Mouse (Mus musculus) midbrain, postnatal 0 days (tissue): ENCODE data around the gene Tfpt. TPM values are rescaled to one million over a fixed set of nuclear protein-coding genes. Genes with fewer than 3 reads are reported as not detected.

ENCODE experiments used
- ATAC-seq: fragments of 200-750 bp; cut with Nextera tagmentation; 2 replicates; pipeline ENCODE4 v1.8.0; 2017; ENCODE audit warnings: moderate number of reproducible peaks, mild to moderate bottlenecking, moderate TSS enrichment, moderate library complexity; ENCODE audit not compliant: low FRiP score
- DNase-seq: peaks from one replicate; pipeline ENCODE4 v3.0.0-alpha.2; 2015; ENCODE audit warnings: low spot score
- H3K27ac ChIP-seq: fragments of 300-500 bp; sonication (generic); 2 replicates; pipeline ENCODE4 v1.5.1; 2014; ENCODE audit warnings: low read depth, mild to moderate bottlenecking, low read length, mixed read lengths
- H3K27me3 ChIP-seq: fragments of 300-500 bp; sonication (generic); 2 replicates; pipeline ENCODE4 v1.6.1; 2014; ENCODE audit warnings: low read length, control low read depth, mixed read lengths; ENCODE audit not compliant: insufficient read depth
- H3K36me3 ChIP-seq: fragments of 300-500 bp; sonication (generic); 2 replicates; pipeline ENCODE4 v1.6.1; 2014; ENCODE audit warnings: low read length, control low read depth, mixed read lengths; ENCODE audit not compliant: insufficient read depth
- H3K4me1 ChIP-seq: fragments of 300-500 bp; sonication (generic); 2 replicates; pipeline ENCODE4 v1.6.1; 2014; ENCODE audit warnings: mild to moderate bottlenecking, control low read depth, antibody characterized with exemption, low read length, mixed read lengths; ENCODE audit not compliant: insufficient read depth
- H3K4me2 ChIP-seq: fragments of 300-500 bp; sonication (generic); 2 replicates; pipeline ENCODE4 v1.6.1; 2014; ENCODE audit warnings: low read depth, mild to moderate bottlenecking, low read length, mixed read lengths; ENCODE audit not compliant: poor library complexity, severe bottlenecking
- H3K4me3 ChIP-seq: fragments of 300-500 bp; sonication (generic); 2 replicates; pipeline ENCODE4 v1.5.1; 2014; ENCODE audit warnings: low read depth, mild to moderate bottlenecking, low read length, moderate library complexity
- H3K9ac ChIP-seq: fragments of 300-500 bp; sonication (generic); replicated peaks from 2 replicates; pipeline ENCODE4 v1.6.1; 2014; ENCODE audit warnings: mild to moderate bottlenecking, low read length, moderate library complexity, mixed read lengths; ENCODE audit not compliant: poor library complexity, severe bottlenecking
- H3K9me3 ChIP-seq: fragments of 300-500 bp; sonication (generic); 2 replicates; pipeline ENCODE4 v1.6.1; 2016; ENCODE audit warnings: low read length, control low read depth
- CTCF ChIP-seq: IDR thresholded peaks from 2 replicates; pipeline ENCODE4 v1.5.1; 2016; ENCODE audit warnings: antibody characterized with exemption, mild to moderate bottlenecking
- WGBS: fragments of 180-500 bp; shearing (Covaris S2); extraction: QIAGEN DNeasy Blood & Tissue Kit; methylation state at CpG from one replicate; pipeline ENCODE4 v1.1.7; 2014; 5-methylcytosine and 5-hydroxymethylcytosine counted together
- polyA plus RNA-seq: library from polyadenylated mRNA; unstranded; fragments of >200 nt; fragmentation: Nextera tagmentation; extraction: Ambion mirVana; gene quantifications from 2 replicates; pipeline ENCODE4 v1.2.1, GENCODE M21; 2015
- total RNA-seq: library from RNA; depleted of rRNA; stranded (reverse); fragments of >200 nt; gene quantifications from 2 replicates; pipeline ENCODE4 v1.2.3, GENCODE M21; 2014

Gene Tfpt
- total and polyA plus RNA-seq, 2 experiments from 2014 or later: 30.7 to 35.6 TPM

DNA sequence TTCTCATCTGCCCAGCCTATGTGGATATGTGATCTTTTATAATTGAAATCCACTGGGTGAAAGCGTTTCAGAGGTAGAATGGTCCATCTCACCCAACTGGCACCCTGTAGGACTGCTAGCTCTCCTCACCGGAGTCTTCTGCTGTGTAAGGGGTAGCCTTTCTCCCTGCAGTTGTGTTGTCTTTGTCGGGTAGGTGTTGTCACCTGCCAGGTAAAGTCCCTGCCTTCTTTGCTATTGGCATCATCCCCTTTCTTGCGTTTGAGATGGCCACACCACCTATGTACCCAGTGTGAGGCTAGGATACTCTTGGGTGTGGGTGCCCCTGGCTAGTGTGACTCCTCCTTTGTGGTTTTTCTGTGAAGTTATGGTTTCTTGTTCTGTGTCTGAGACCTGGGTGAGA is 16.9 kb upstream of the Tfpt start:
- no peak for TF ChIP-seq CTCF
- no peak for DNase-seq
- no peak for ATAC-seq
- H3K4me1 ChIP-seq: peaks cover 13% of the 10 kb centered on the region
- 67% methylated on average over 4 of the region's 4 CpGs for WGBS
- peak overlapping the region; percentile 86 for H3K4me2 ChIP-seq
- peaks cover 15% of the 10 kb centered on the region for H3K36me3 ChIP-seq
- H3K27me3 ChIP-seq: no peaks in the 10 kb centered on the region
- no peaks in the 10 kb centered on the region for H3K9me3 ChIP-seq
- peak overlapping the region; percentile 93 for H3K4me3 ChIP-seq
- peak overlapping the region; percentile 96 for H3K9ac ChIP-seq
- H3K27ac ChIP-seq: no peak overlapping the region

DNA sequence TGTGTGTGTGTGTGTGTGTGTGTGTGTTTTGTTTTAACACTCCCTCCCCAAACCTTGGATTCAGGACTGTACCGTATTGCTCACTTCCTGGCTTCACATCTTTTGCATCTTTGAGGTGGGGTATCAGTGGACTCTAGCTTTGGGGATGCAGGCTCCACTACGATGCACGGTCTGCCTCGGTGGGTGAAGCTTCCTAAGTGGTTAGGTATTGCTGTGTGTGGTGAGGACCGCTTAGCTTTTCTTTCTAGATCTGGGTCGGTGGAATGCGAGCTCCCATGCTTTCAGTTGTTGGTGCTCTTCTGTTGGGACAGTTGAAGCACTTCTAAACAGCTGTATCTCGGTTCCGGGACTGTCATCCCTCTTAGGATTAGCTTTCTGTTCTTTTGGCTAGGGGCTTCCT is 16.5 kb upstream of the Tfpt start:
- H3K27me3 ChIP-seq: no peaks in the 10 kb centered on the region
- DNase-seq (no peak), ATAC-seq (no peak)
- H3K4me3 ChIP-seq: peak overlapping the region; percentile 93
- no peaks in the 10 kb centered on the region for H3K9me3 ChIP-seq
- no peak for TF ChIP-seq CTCF
- H3K27ac ChIP-seq: peak overlapping the region; percentile 94
- peak overlapping the region; percentile 96 for H3K9ac ChIP-seq
- H3K4me2 ChIP-seq: peak overlapping the region; percentile 86
- H3K4me1 ChIP-seq: peaks cover 13% of the 10 kb centered on the region
- WGBS: 19% methylated on average over 9 of the region's 9 CpGs
- H3K36me3 ChIP-seq: peaks cover 11% of the 10 kb centered on the region

DNA sequence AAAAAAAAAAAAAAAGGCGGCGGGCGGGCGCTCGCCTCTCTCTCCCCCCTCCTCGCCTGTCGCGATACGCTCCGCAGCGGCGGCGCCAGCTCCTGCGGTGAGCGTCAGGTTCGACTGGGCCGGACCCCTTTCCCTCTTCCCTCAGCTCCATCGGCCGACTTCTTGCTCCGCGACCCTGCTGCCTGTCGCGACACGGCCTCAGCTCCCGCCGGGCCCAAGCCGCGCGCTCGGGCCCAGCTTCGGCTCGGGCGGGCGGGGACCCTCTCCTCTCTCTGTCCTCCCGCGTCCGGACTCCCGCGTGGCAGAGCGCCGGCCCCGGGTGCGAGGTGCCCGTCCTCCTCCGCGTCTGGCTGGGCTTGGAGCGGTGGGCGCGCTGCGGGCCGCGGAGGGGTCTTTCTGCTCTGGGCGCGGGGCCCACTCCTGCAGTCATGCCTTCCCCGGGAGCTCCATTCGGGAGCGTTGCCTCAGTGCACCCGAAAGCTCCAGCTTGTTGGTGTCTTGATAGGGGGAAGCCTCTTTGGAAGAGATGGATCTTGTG is 15.8 kb upstream of the Tfpt start:
- TF ChIP-seq CTCF: no peak
- Histone ChIP-seq H3K27ac (peak overlapping the region; percentile 94), H3K9ac (peak overlapping the region; percentile 96), H3K9me3 (no peaks in the 10 kb centered on the region), H3K4me3 (peak overlapping the region; percentile 93), H3K4me2 (peak overlapping the region; percentile 86), H3K4me1 (peaks cover 13% of the 10 kb centered on the region), H3K36me3 (peaks cover 11% of the 10 kb centered on the region; the same call in 1 of the 2 replicates), H3K27me3 (no peaks in the 10 kb centered on the region)
- DNase-seq (no peak), ATAC-seq (no peak; the same call in 1 of the 2 replicates)
- WGBS: under 1% methylated on average over 52 of the region's 58 CpGs

DNA sequence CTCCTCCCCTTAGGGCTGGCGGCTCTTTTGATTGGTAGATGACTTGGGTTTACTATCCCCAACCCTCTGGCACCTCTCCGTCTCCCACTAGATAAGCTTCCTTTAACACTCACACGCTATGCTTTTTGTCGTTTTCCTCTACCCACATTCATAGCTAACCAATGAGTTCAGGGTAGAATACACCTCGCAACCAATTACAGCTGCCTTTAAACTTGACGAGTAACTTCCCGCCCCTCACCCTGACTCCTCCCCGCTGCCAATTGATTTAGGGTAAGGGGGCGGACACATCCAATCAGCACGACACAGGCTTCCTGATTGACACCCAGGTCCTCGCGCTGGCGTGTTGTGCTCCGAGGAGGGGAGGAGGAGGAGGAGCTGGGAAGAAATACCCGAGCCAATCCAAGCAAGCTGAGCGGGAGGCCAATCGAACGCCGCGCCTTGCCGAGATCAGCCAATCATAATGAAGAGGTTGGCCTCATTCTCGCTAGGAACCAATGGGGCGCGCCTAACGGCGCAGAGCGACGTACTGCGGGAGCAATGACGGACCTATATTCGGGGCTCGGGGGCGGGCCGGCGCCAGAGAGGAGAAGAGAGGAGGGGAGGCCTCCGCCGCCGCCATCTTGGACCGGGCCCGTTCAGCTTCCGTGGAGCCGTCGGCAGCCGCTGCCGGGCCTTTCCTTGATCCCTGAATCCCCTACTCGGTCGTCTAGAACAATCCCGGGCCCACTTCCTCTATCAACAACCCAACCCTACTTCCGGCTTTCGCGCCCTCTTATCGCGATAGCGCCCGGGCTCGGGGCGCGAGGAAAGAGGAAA is 15.2 kb upstream of the Tfpt start, which contains the start of gene Cnot3:
Gene Cnot3, plus strand, starts transcription at position 597 of the 816 bp plus-strand sequence.
- Histone ChIP-seq H3K9me3 (no peaks in the 10 kb centered on the region), H3K36me3 (peaks cover 12% of the 10 kb centered on the region; the same call in 1 of the 2 replicates), H3K4me2 (peak within 1 kb of the TSS; percentile 86), H3K27ac (peak within 1 kb of the TSS; percentile 94), H3K4me1 (peaks cover 13% of the 10 kb centered on the region), H3K9ac (peak within 1 kb of the TSS; percentile 96), H3K4me3 (peak within 1 kb of the TSS; percentile 93), H3K27me3 (no peaks in the 10 kb centered on the region)
- WGBS: under 1% methylated on average over 53 of the region's 58 CpGs
- TF ChIP-seq CTCF: no peak
- ATAC-seq (peak; percentile 97), DNase-seq (peak; percentile 100)

DNA sequence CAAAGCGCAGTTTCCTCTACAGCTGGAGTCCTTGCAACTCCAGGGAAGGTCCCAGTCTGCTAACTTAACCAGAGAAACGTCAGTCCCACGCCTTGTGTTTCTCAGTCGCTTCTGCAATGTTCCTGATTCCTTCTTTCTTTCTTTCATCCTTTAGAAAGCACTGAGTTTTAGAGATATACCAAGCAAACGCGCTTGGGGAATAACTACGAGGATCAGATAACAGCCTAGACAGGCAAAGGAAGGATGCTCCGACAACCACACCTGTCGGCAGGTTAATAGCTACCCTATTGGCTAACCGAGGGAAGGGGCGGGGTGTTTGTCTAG is 14.6 kb upstream of the Tfpt start:
- DNase-seq (no peak), ATAC-seq (no peak)
- no peak for TF ChIP-seq CTCF
- Histone ChIP-seq H3K4me3 (peak overlapping the region; percentile 93), H3K4me1 (peaks cover 13% of the 10 kb centered on the region), H3K9ac (0 out of 2 replicates have a peak overlapping the region, but pooled peaks have one; percentile 29), H3K9me3 (no peaks in the 10 kb centered on the region), H3K27me3 (no peaks in the 10 kb centered on the region), H3K27ac (no peak overlapping the region), H3K4me2 (peak overlapping the region; percentile 61), H3K36me3 (peaks cover 18% of the 10 kb centered on the region; the same call in 1 of the 2 replicates)
- WGBS: 2% methylated on average over 11 of the region's 11 CpGs

DNA sequence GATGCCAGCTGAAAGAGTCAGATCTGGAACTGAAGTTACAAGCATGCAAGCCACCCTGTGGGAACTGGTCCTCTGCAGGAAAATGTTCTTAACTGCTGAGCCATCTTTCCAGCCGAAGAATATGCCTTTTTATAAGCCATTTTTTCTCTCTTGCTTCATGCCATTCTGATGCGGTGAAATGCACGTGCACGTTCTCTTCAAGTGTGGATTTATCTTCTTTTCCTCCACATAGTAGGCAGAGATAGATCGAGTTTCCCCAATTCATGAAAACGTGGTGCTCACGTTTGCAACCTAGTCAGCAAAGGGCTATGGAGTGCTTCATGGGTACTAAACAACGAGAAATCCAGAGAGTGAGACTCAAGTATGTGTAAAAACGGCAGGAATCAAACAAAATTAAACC is 14.1 kb upstream of the Tfpt start:
- H3K9ac ChIP-seq: 0 out of 2 replicates have a peak overlapping the region, but pooled peaks have one; percentile 29
- no peaks in the 10 kb centered on the region for H3K9me3 ChIP-seq
- peak overlapping the region; percentile 61 for H3K4me2 ChIP-seq
- H3K27me3 ChIP-seq: no peaks in the 10 kb centered on the region
- 23% methylated on average over 9 of the region's 9 CpGs for WGBS
- peaks cover 19% of the 10 kb centered on the region; the same call in 1 of the 2 replicates for H3K36me3 ChIP-seq
- H3K27ac ChIP-seq: no peak overlapping the region
- DNase-seq: no peak
- no peak for ATAC-seq
- peaks cover 13% of the 10 kb centered on the region for H3K4me1 ChIP-seq
- H3K4me3 ChIP-seq: peak overlapping the region; percentile 93
- TF ChIP-seq CTCF: no peak
